In genomic region chr11:6546205-6547013, GRCm38 (mm10) we compare ENCODE assay signal across 8 mouse cellular contexts. TPM values are rescaled to one million over a fixed set of nuclear protein-coding genes. Genes with fewer than 3 reads are reported as not detected.
DNase-seq lines count a peak whose midpoint lies in the region; ATAC-seq and TF ChIP-seq lines count a peak whose summit lies in the region.

Ccm2 (plus strand) TSS chr11:6546887.

- no peaks in the 10 kb centered on the region for H3K27me3 ChIP-seq in megakaryocyte, embryonic 14.5 days (replicated peaks)

- peak; percentile 7; the same call in 1 of the 2 replicates for TF ChIP-seq POLR2A in cortical plate, adult 2 months (IDR thresholded peaks at IDR 0.05; ENCODE audit: extremely low read depth, insufficient read depth, low read length)

- H3K27ac ChIP-seq in cortical plate, adult 2 months (ENCODE audit: insufficient read depth, low read length) = peak within 1 kb of the TSS; percentile 87; the same call in 1 of the 2 replicates

- peak; percentile 74 for ATAC-seq in activated CD4-positive, CD25-positive, alpha-beta regulatory T cell, adult 4 months

- no peaks in the 10 kb centered on the region for H3K9me3 ChIP-seq in megakaryocyte, embryonic 14.5 days

- peaks cover 4% of the 10 kb centered on the region; the same call in 1 of the 2 replicates for H3K4me1 ChIP-seq in cortical plate, adult 2 months (ENCODE audit: control insufficient read depth, insufficient read depth, low read length)
- peaks cover 40% of the 10 kb centered on the region for H3K4me1 ChIP-seq in megakaryocyte, embryonic 14.5 days

- H3K4me3 ChIP-seq in cortical plate, adult 2 months (ENCODE audit: insufficient read depth, low read length) = peak within 1 kb of the TSS; percentile 95
- H3K4me3 ChIP-seq in megakaryocyte, embryonic 14.5 days (replicated peaks) = peak within 1 kb of the TSS; percentile 94

- peaks cover 16% of the 10 kb centered on the region for H3K36me3 ChIP-seq in megakaryocyte, embryonic 14.5 days (replicated peaks; ENCODE audit: low read length)

- peak; percentile 97 to 98 for DNase-seq in gastrocnemius, adult 8-10 months (ENCODE audit: low spot score in 2 of 2)
- DNase-seq in hindlimb bud, embryonic 11.5 days (ENCODE audit: extremely low spot score, low read depth, low spot score) = peak; percentile 49
- DNase-seq in left cerebral cortex, adult 8-10 months (ENCODE audit: low spot score in 2 of 2) = peak; percentile 94 to 96
- peak; percentile 97 to 98 for DNase-seq in right cerebral cortex, postnatal 10 days (ENCODE audit: low spot score in 2 of 2)
- DNase-seq in urinary bladder, postnatal 25 days (ENCODE audit: low spot score) = peak; percentile 95

- no peak for TF ChIP-seq CTCF in cortical plate, adult 2 months (IDR thresholded peaks at IDR 0.05; ENCODE audit: extremely low read depth, insufficient read depth, low read length)

RNA-seq across cellular contexts. Expression of gene Ccm2, which starts in this region (rescaled TPM):
- 100 to 1,000 TPM; 136 TPM for polyA plus RNA-seq in activated CD4-positive, CD25-positive, alpha-beta regulatory T cell, adult 4 months (2017; shearing (Covaris generic))
- polyA plus RNA-seq in cortical plate, adult 2 months (2012; rRNA removed) = 92.0 and 106 TPM in 2 replicates
- total RNA-seq in gastrocnemius, adult 8-10 months (2022) = 10 to 100 TPM; 21.1 to 33.3 (median 27.3) TPM
- 10 to 100 TPM; 60.8 to 79.1 (median 71.2) TPM for total RNA-seq in left cerebral cortex, adult 8-10 months (2022)
- polyA plus RNA-seq in megakaryocyte, embryonic 14.5 days (2012; ENCODE audit: insufficient read depth, low replicate concordance) = 11.6 and 24.8 TPM in 2 replicates

Comparison
In these comparisons a context has a peak if more than half of its experiments do, and no peak if none do; other contexts are left out.
1. Peak in every context shown above with its lines: DNase-seq, ATAC-seq, H3K4me3 ChIP-seq and H3K27ac ChIP-seq.